Mouse (Mus musculus) Patski (cell line): ENCODE measurements around the gene Lrrc55. TPM values are rescaled to one million over a fixed set of nuclear protein-coding genes. Genes with fewer than 3 reads are reported as not detected.

ENCODE experiments used
- ATAC-seq: fragments of 100-300 bp; one replicate; pipeline ENCODE4 v1.8.0; 2021
- CTCF ChIA-PET: fragments of 350-600 bp; sonication (Branson Sonifier 250); formaldehyde crosslinking; loops from one replicate; lab custom pipeline; 2022; ENCODE audit warnings: inconsistent platforms; lab: Charles Lee
- POLR2A ChIA-PET: fragments of 350-600 bp; sonication (Branson Sonifier 250); formaldehyde crosslinking; loops from one replicate; lab custom pipeline; 2022; ENCODE audit warnings: antibody characterized with exemption, inconsistent platforms; lab: Charles Lee
- DNase-seq: peaks from one replicate; pipeline ENCODE4 v3.0.0-alpha.2; 2011; ENCODE audit warnings: low read depth, low spot score
- H3K27me3 ChIP-seq: fragments of 371-371 bp; one replicate; pipeline ENCODE4 v1.5.1; 2021
- CTCF ChIP-seq: fragments of 100-300 bp; IDR thresholded peaks from one replicate; pipeline ENCODE4 v1.5.1; 2021
- in situ Hi-C: fragments of 300-500 bp; cut with MboI; formaldehyde crosslinking; loops from 3 replicates; pipeline ENCODE4 v1.11.1; 2018; ENCODE audit warnings: low pct_unique_long_range_greater_than_20kb, mixed read lengths
- polyA plus RNA-seq: library from polyadenylated mRNA; unstranded; gene quantifications from one replicate; pipeline ENCODE4 v1.2.3, GENCODE M21; 2021

Gene Lrrc55
- polyA plus RNA-seq, 1 experiment from 2014 or later = 0.03 TPM

- in situ Hi-C loops = no loop called here
- CTCF ChIA-PET = no interaction called here
- H3K27me3 ChIP-seq = no peaks in the 10 kb centered on the region
- no peak for TF ChIP-seq CTCF
- ATAC-seq = no peak
- POLR2A ChIA-PET = no interaction called here
- no peak for DNase-seq
Observed at GRCm38 (mm10) chr2:85168327-85168726, 28.7 kb downstream of the Lrrc55 start.

GRCm38 (mm10) chr2:85167624-85168023, 29.4 kb downstream of the Lrrc55 start:
- in situ Hi-C loops = no loop called here
- no peaks in the 10 kb centered on the region for H3K27me3 ChIP-seq
- CTCF ChIA-PET = no interaction called here
- ATAC-seq = no peak
- TF ChIP-seq CTCF = no peak
- POLR2A ChIA-PET = no interaction called here
- DNase-seq = no peak

GRCm38 (mm10) chr2:85163311-85164047, 33.5 kb downstream of the Lrrc55 start:
- DNase-seq = no peak
- ChIA-PET POLR2A (interaction anchor here (1.2 kb wide), 1 partner anchor 8 kb away, joined by 3 read pairs; no protein-coding TSS in a partner anchor), CTCF (interaction anchor here (0.6 kb wide), 1 partner anchor 17 kb away, joined by 3 read pairs; no protein-coding TSS in a partner anchor)
- H3K27me3 ChIP-seq = peaks cover under 1% of the 10 kb centered on the region
- no peak for ATAC-seq
- no peak for TF ChIP-seq CTCF
- in situ Hi-C loops = no loop called here

GRCm38 (mm10) chr2:85161638-85162093, 35.3 kb downstream of the Lrrc55 start:
- CTCF ChIA-PET = no interaction called here
- no peak for ATAC-seq
- POLR2A ChIA-PET = no interaction called here
- no peak for DNase-seq
- TF ChIP-seq CTCF = no peak
- in situ Hi-C loops = no loop called here
- peaks cover 8% of the 10 kb centered on the region for H3K27me3 ChIP-seq

GRCm38 (mm10) chr2:85160901-85161637, 35.9 kb downstream of the Lrrc55 start:
- TF ChIP-seq CTCF = no peak
- CTCF ChIA-PET = no interaction called here
- H3K27me3 ChIP-seq = peaks cover 8% of the 10 kb centered on the region
- DNase-seq (no peak), ATAC-seq (no peak)
- POLR2A ChIA-PET = no interaction called here
- in situ Hi-C loops = no loop called here

- TF ChIP-seq CTCF = no peak
- POLR2A ChIA-PET = no interaction called here
- in situ Hi-C loops = no loop called here
- CTCF ChIA-PET = no interaction called here
- DNase-seq (no peak), ATAC-seq (no peak)
- peaks cover 13% of the 10 kb centered on the region for H3K27me3 ChIP-seq
Observed at GRCm38 (mm10) chr2:85157382-85157781, 39.6 kb downstream of the Lrrc55 start.

- POLR2A ChIA-PET = no interaction called here
- in situ Hi-C loops = no loop called here
- peaks cover 13% of the 10 kb centered on the region for H3K27me3 ChIP-seq
- TF ChIP-seq CTCF = no peak
- CTCF ChIA-PET = no interaction called here
- no peak for DNase-seq
- ATAC-seq = no peak
Observed at GRCm38 (mm10) chr2:85156136-85156535, 40.9 kb downstream of the Lrrc55 start.

GRCm38 (mm10) chr2:85155334-85155733, 41.7 kb downstream of the Lrrc55 start:
- no peak for TF ChIP-seq CTCF
- ChIA-PET POLR2A (interaction anchor here (1.2 kb wide), 1 partner anchor 8 kb away, joined by 3 read pairs; no protein-coding TSS in a partner anchor), CTCF (no interaction called here)
- ATAC-seq = no peak
- no peak for DNase-seq
- in situ Hi-C loops = no loop called here
- peaks cover 19% of the 10 kb centered on the region for H3K27me3 ChIP-seq

- CTCF ChIA-PET = no interaction called here
- POLR2A ChIA-PET = no interaction called here
- no peak for DNase-seq
- peaks cover 23% of the 10 kb centered on the region for H3K27me3 ChIP-seq
- in situ Hi-C loops = no loop called here
- ATAC-seq = no peak
- TF ChIP-seq CTCF = no peak
Observed at GRCm38 (mm10) chr2:85151233-85151632, 45.8 kb downstream of the Lrrc55 start.

GRCm38 (mm10) chr2:85150373-85150772, 46.6 kb downstream of the Lrrc55 start:
- ChIA-PET POLR2A (no interaction called here), CTCF (no interaction called here)
- H3K27me3 ChIP-seq = peaks cover 26% of the 10 kb centered on the region
- TF ChIP-seq CTCF = no peak
- ATAC-seq = no peak
- no peak for DNase-seq
- in situ Hi-C loops = no loop called here

GRCm38 (mm10) chr2:85147481-85147880, 49.5 kb downstream of the Lrrc55 start:
- no peak for TF ChIP-seq CTCF
- in situ Hi-C loops = no loop called here
- ChIA-PET POLR2A (interaction anchor here (0.7 kb wide), 1 partner anchor 14 kb away, joined by 3 read pairs; no protein-coding TSS in a partner anchor), CTCF (no interaction called here)
- H3K27me3 ChIP-seq = peaks cover 33% of the 10 kb centered on the region
- DNase-seq (no peak), ATAC-seq (no peak)
